Mouse (Mus musculus) testis, adult 2 months (tissue): ENCODE data around the gene Slc39a11.

Source experiments
- CTCF ChIP-seq: fragments of 200-500 bp; IDR thresholded peaks from 2 replicates; pipeline ENCODE4 v1.5.1; 2012; ENCODE audit warnings: low read depth, mild to moderate bottlenecking, inconsistent platforms, low read length, moderate library complexity; ENCODE audit not compliant: control insufficient read depth, insufficient read depth, insufficient replicate concordance
- POLR2A ChIP-seq: fragments of 200-500 bp; IDR thresholded peaks from 2 replicates; pipeline ENCODE4 v1.6.1; 2012; ENCODE audit warnings: low read depth, mild to moderate bottlenecking, inconsistent platforms, low read length, moderate library complexity; ENCODE audit not compliant: control insufficient read depth

DNA sequence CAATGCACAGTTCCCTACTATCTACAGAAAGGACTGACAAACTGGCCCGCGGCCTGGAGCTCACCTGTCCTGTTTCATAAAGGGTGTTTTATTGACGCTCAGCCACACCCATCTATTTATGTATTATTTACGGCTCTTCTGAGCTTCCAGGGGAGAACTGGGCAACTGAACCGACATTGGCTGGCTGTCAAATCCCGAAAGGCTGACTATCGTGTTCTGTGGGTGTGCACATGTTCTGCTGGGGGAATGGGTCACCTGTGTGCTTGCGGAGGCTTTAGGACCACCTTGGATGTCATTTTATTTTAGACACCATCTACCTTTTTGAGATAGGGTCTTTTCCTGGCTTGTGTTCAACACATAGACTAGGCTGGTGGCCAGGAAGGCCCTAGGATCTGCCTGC, 375.8 kb downstream of the Slc39a11 start:
- TF ChIP-seq CTCF (no peak), POLR2A (no peak)
